Mouse (Mus musculus) right cerebral cortex, adult 18-20 months (tissue): ENCODE results near the gene Inhbb.

Experiments
- DNase-seq: peaks from one replicate; pipeline ENCODE4 v3.0.0; 2022; ENCODE audit warnings: mixed read lengths

The Inhbb gene

DNA sequence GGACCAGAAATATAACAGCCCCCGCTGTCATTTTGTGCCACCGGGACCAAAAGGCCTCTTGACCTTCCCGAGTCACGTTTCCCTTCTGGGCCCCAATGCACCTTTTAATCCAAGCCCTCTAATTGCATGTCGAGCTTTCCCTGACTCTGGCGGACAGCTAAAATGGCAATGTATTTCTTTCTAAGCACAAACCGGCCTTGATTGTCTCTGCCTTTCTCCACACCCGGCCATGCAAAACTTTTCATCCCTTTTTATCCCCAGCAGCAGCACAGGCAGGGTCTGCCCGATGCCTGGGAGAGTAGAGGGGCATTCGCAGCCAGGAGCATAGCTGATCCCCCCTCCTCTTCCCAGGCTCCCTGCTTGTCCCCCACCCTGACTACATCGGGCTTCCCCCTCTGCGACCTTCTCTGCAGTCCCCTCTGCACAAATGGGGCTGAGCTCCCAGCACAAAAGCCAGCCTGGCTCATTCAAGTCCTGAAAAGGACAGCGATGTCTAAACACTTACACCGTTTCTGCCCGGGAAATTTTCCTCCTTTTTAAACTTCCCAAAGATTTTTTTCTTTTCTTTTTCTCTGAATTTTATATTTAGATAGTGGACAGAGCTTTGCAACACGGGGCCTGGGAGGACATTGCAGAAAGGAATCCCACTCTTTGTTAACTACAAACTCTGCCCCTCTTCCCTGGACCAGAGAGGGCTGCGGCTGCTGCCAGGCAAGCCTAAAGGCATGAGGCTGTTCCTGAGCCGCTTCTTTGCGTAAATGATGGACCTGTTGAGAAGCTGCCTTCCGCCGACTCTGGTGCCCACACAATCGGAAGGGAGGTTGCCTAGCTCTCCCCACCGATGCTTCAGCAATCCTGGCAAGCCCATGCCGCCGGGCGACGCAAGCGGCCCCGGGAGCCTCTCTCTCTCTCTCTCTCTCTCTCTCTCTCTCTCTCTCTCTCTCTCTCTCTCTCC lies 2.6 kb downstream of the Inhbb start:
- DNase-seq, result peak; percentile 46

DNA sequence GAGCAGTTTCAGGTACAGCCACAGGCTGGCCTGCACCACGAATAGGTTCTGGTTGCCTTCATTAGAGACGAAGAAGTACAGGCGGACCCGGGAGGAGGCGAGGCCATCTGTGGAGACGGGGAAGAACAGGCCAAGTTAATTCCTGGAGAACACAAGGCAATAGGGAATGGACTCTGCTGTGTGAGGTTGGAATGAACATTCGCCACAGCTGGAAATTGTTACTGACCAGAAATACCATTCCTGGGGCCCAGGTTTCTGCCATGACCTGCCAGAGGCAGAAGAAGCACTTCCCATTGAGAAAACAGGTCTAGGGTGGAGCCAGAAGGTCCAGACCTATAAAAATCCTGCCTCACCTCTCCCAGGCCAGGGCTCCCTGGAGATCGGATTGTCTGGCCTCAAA lies 4.1 kb downstream of the Inhbb start:
- no peak for DNase-seq

DNA sequence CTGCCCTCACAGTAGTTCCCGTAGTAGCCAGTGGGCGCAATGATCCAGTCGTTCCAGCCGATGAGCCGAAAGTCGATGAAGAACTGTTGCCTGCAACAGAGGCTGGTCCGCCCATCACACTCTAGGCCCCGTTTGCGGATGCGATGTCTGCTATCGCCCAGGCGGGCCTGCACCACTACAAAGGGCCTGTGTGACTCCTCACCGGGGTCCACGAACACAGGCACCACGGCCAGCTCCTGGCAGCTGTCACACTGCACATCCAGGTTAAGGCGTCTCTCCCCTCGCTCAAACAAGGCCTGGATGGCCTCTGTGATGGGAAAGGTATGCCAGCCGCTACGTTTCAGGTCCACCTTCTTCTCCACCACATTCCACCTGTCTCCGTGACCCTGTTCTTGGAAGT lies 4.5 kb downstream of the Inhbb start:
- DNase-seq, result no peak

DNA sequence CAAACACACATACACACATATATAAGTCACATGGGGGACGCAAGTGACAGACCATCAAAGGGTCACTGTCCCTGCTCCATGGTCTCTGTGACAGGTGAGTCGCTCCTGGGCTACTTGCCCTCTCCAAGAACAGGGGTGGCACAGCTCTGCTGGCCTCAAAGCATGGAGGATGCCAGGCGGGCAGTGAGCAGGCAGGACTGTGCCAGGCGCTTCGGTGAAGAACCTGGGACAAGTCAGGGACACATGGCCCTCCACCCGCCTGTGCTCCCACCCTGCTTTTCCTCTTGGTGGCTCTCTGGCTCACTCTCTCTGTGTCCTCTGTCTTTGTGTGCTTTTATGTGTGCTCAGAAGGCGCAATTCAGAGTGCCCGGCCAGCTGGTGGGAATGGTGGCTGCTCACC lies 5.4 kb downstream of the Inhbb start:
- DNase-seq, result no peak

DNA sequence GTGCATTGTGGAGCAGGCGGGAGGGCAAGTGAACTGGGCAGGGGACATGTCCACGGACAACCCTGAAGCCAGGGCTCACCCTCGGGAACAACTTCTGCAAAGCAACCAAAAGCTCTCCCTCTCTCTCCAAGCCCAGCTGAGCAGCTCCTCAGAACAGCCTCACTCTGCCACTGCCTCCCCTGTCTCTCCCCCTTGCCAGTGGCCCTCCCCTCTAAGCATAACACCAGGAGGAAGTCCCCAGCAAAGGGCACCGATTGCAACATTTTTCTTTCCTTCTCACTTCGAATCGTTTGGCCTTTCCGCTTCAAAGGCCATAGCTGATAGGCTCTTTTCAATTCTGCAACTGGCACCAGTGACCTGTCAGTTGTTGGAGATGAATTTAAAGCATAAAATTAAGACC lies 5.9 kb downstream of the Inhbb start:
- no peak for DNase-seq

DNA sequence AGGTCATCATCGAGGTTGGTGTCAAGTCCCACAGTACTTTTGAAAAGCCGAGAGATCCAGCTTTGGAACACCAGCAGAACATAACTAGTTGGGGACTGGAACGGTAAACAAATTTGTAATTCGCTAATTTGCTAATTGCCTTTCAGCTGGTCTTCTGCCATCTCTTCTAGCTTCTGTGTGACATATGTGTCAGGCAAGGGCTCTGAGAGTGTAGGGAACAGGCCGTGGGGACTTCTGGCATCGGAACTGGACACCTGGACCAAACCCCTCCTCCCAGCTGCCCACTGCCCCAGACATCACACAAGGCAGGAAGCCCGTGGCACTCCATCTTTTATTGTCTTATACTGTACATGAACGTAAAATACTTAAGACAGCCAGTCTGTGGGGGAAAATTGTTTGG lies 6.9 kb downstream of the Inhbb start:
- DNase-seq, result no peak

DNA sequence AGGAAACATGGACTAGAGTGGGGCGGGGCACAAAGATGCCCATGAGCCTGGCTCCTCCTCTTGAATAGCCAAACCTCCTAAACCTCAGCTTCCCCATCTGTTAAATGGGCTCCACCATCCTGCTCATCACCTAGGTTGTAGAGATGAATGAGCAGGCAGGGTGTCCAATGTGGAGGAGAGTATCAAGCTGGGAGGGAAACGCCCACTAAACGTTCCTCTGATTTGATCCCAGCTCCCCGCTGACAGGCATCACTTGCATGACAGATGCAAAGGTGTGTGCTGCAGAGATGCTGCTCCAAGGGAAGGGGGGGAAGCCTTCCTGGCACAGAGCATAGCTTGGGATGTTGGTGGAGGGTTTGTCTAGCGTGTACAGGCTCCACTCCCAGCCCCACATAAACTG lies 11.4 kb downstream of the Inhbb start:
- DNase-seq, result no peak

DNA sequence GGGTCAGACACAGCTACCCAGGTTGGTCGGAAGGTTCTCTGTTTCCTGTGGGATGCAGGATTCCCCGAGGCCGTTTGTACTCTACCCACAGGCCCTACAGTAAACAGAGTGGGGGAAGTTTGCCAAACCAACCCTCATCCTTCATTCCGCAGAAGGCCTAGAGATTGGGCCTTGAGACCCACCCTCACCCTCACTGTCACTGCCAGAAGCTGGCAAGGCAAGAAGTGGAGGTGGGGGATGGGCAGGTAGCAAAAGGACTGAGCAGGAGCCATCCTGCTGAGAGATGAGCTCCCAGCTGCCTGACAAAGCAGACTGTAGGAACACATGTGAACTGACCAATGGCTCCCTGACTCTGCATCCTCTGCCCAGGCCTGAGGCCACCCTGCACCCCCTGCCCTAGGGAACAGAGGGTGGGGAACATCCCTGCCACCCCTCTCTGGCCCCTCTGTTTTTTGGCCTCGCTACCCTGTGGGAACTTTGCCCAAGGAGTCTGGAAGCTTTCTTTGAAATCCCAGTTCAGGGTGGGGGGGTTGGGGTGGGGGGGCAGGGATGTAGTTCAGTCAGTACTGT lies 12.4 kb downstream of the Inhbb start:
- no peak for DNase-seq

DNA sequence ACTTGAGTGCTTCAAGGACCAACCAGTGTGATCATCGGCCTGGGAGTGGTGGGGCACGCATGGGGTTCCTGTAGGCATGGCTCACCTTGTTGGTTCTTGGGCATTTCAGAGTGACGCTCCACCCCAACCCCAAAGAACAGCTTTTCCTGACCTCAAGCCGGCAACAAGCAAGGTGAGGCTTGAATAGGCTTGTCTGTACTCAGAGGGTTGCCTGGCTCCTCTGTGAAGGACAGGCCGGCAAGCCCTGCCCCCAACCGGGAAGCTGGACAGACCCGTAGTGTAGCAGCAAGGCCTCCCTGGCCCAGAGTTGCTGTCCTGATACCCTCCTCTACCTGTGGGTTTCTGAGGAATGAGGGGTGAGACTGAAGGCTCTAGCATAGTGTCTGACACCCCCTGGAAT lies 12.9 kb downstream of the Inhbb start:
- DNase-seq, result no peak

DNA sequence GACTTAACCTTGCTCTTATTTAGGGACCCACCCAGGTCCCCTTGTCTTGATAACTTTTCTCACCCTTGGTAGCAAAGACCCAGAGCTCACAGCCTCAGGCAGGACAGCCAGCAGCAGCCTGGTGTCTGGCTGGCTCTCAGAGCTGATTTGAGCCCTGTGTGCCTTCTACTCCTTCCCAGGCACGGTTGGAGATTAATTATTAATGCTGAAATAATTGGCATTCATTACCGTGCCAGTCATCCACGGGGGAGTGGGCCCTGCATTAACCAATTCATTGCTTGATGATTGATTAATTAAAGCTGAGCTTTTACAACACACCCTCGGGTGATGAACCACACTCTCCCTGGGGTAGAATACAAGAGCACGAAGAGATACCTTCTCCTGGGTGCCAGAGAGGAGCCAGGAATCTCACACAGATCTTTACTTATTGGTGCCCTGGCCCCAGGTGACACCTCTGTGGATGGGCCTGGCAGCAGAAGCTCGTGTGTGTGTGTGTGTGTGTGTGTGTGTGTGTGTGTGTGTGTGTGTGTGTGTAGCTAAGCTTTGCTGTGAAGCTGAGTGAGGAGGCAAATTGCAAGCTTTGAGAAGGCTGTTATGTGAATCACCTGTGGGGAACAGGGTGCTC lies 14.2 kb downstream of the Inhbb start:
- no peak for DNase-seq

DNA sequence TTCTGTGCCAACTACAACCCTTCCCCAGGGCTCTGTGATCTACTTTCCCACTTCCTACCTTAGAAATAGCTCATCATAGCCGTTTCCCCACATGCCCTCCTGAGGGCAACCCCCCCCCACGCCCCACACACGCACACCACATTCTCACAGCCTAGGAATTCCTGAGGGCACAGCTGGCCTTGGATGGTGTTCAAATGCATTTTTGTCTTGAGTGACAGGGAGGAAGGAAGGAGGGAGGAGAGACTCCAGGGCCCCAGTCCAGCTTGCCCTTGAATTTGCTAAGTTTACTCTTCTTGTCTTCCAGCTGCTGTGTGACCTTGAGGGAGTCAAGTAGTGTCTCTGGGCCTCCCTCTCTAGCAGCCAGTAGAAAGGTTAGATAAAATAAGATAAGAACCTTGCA lies 17.2 kb downstream of the Inhbb start:
- no peak for DNase-seq

DNA sequence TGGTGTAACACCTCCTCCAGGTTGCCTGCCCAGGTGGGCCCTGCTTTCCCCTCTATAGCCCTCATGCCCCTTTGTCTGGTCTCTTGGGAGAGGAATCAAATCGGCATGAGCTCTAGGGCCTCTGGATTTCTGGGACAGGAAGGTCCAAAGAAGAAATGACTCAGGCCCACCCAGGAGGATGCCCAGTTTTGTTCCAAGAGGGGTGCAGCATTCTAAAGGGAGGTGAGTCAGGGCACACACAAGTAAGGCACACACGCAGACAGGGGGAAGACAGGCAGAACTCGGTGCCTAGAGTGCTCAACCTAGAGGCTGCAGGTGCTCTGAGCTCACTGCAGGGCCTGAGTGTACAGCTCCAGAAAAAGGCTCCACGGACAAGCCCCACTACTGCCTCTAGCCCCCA lies 17.7 kb downstream of the Inhbb start:
- no peak for DNase-seq

DNA sequence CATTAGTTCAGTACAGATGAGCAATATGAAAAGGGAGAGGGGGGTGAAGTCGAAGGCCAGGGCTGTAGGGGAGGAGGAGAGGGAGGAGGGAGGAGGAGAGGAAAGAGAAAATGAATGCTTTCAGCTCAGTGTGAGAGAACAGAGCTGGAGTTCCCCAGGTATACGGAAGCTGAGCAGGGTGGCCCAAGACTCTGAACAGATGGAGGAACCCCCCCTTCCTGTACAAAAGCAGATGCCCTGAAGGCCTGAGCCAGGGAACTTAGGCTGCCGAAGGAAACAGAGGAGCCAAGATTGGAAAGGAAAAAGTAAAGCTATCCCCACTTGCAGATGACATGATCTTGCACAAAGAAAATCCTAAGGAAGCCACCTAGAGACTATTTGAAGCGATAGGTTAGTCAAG lies 20.8 kb downstream of the Inhbb start:
- DNase-seq, result no peak

DNA sequence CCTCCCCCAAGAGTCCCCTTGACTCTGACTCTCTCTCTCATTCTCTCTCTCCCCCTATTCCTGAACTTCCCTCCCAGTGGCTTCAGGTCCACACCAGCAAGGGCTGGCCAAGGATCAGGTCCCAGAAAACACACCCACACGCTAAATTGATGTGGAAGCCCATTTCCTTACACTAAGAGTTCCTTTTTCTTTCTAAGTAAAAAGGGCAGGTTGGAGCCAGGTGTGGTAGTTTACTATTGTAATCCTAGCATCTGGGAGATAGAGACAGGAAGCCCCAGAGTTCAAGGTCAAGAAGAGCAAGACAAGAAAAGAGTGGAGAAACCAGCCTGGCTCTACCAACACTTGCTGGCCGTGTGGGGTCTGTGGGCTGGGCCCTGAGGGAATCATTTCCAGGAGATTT lies 23.4 kb downstream of the Inhbb start:
- no peak for DNase-seq

DNA sequence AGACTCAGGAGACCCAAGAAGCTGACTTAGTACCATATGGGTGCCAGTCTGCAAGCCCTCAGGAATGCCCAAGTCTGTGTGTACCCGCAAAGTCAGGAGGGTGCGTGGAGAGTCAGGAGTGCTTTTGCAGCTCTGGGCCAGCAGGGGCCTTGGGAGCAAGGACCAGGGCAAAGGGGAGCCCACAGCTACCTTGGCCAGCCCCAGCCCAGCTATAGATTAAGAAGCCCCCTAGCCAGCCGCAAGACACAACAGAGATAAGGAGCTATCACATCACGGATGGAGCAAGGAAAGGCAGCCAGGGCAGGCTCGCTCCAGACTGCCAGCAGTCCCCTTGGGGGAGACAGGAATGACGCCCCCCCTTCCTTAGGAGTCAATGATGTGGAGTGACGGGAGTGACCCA lies 24.2 kb downstream of the Inhbb start:
- DNase-seq, result no peak

DNA sequence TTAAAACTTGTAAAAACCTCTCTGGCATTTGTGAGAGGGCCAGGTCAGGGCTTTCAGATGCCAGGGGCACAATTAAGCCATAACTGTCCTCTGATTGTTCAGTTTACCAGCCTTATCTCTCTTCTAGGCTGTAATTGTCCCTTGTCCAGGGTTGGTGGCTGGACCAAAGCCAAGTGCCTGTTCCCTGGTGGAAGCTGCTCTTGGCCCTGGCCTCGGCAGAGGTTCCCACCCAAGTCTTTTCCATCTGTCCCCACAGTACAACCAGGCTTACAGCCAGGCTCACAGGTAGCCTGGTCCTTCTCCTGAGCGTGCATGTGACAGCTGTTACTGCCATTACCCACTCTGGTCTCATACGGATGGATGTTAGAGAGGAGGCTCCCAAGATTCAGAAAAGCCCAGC lies 30.7 kb downstream of the Inhbb start:
- DNase-seq, result no peak

DNA sequence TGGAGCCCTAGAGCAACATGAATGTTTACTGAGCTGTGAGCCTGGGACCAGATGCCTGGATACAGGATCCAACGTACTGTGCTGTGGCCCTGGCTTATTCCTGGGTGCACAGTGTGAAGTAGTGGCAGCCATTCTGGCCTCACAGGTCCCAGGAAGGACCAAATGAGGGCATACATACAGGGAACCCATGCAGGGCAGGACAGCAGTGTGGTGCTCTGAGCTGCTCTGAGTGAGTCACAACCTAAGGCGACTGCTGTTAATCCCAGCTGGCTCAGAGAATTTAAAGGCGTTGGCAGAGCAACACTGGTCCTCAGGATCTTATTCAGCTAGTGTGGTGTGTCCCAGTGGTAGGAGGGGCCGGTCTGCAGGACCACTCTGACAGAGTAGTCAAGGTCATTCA lies 31.4 kb downstream of the Inhbb start:
- no peak for DNase-seq

DNA sequence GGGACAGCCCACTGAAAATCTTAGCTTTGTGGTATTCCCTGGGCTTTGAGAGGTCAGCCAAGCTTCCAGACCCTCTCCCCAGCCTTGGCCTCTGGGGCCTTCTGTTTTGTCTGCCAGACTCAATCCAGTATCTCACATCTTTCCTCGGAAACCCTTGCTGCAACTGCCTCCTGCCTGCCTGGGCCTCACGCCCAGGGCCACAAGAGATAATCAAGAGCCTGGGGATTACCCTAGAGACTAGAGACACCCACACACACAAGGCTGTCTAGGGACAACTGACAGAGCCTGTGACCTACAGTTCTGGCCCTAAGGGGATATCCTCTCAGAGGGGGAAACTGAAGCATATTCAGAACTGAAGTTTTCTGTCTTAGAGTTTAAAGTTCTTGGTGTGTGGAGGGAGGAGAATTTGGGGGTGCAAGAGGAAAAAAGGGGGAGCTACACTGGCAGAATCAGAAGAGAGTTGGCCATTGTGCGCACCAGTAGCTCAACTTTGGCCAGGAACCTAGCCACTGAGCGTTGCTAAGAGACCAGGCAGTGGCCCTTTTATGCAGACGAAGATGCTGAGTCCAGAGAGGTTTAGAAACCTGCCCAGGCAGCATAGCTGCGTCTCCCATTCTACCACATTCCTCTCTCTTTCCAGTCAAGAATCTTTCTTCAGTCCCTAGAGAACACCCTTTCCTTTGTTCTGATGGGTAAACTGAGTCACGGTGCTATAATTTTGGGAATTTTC lies 32.1 kb downstream of the Inhbb start:
- no peak for DNase-seq

DNA sequence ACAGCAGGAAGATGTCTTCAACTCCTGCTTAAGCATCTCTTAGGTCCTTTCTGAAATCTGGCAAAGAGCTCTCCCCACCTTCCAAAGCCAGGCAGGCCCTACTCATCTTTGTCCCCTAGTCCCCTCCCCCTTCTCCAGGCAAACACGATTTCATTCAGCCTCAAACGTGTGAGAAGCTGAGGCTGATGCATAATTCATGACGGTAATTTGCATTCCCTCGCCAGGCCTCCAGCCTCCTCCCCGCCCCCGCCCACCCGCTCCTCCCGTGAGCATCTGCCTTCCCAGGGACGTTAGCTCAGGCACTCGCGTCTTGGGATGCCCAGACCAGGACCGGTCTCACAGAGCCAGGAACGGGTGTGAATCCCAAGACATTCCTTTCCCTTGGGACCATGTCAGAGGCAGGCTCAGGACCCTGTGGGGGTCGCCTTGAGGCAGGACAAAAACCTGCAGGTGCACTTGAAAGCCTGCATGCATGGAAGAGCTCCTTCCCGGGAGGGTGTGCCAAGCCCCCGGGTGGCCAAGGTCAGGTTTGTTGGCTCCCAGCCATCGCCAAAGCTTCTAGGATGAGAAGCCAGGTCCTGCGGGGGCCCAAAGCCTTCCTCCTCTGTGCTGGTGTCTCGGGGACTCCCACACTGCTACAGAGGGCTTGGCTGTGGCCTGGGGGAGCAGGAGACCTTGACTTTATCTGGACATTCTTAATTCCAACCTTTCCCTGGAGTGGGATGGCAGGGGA lies 33.2 kb downstream of the Inhbb start:
- DNase-seq, result peak; percentile 58

DNA sequence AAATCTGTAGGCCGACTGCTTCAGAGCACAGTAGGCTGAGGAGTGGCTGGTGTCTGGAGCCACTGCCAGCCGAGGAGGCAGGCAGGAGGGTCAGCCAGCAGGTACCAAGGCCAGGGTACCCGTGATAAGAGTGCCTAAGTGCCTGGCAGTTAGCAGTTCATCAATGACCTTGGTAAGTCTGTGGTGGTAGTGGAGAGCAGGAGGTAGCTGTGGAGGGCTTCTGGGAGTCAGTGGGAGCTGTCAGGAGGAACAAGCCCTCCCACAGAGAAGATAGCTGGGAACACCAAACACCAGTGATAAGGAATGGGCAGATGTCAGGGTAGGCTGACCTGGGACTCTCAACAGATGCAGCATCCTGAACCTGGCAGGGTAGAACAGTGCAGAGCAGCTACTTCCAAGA lies 35.7 kb downstream of the Inhbb start:
- DNase-seq, result no peak

DNA sequence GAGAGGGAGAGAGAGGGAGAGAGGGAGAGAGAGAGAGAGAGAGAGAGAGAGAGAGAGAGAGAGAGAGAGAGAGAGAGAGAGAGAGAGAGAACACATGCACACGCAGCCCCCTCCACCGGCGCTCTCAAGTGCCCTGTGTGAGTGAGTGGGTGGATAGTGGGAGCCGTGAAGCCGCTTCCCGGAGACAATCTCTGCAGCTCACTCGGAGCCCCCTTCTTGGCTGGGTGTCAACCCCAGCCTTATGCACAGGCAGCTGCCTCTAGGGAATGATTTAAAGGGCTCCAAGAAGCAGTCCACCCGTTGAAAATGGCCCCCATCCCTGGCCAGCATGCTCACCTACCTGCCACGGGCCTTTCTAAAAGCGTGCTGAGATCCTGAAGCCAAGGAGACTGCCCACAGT lies 38.1 kb downstream of the Inhbb start:
- peak; percentile 65 for DNase-seq

DNA sequence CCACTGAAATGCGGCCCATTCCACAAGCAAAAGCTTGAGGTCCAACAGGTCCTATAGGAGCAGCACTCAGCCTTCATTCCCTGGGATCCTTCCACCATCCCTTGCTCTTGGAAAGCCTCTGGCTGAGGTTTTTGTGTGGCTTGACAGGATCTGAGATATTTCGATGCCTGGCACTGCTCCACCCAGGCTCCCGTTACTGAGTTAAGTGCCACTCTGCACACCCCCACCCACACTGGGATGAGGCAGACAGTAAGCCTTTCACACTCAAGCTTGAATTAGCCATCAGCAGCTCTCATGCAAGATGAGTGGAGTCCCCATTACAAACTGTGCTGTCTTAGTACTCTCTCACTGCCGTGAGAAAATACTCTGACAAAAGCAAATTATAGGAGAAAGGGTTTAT lies 41.4 kb downstream of the Inhbb start:
- peak; percentile 89 for DNase-seq

DNA sequence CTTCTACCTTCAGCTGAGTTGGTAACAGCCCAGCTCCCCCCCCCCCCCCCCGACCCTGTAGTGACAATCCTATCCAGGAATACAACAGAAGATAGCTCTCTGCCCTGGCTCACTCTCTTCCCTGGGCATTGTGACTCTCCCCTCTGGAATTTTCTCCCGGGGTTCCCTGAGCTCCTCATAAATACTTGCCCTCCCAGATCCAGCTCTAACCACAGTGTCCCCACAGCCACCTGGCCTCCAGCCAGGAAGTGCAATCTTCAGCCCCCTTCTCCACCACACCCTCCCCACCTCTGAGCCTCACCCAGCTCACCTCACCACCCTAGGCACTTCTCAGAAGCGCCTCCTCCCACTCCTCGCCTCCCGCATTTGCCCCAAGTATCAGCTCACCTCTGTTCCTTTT lies 46.7 kb downstream of the Inhbb start:
- no peak for DNase-seq
